Mouse (Mus musculus) ES-Bruce4 (cell line): ENCODE measurements around the gene Cyp26b1.

Source experiments
- CTCF ChIP-seq: IDR thresholded peaks from one replicate; pipeline ENCODE4 v1.8.1; 2011; ENCODE audit warnings: low read depth, low read length
- EP300 ChIP-seq: IDR thresholded peaks from 2 replicates; pipeline ENCODE4 v1.6.1; 2011; ENCODE audit warnings: low read depth, low read length; ENCODE audit not compliant: insufficient read depth
- POLR2A ChIP-seq: IDR thresholded peaks from one replicate; pipeline ENCODE4 v1.8.1; 2011; ENCODE audit warnings: low read length; ENCODE audit not compliant: insufficient read depth

DNA sequence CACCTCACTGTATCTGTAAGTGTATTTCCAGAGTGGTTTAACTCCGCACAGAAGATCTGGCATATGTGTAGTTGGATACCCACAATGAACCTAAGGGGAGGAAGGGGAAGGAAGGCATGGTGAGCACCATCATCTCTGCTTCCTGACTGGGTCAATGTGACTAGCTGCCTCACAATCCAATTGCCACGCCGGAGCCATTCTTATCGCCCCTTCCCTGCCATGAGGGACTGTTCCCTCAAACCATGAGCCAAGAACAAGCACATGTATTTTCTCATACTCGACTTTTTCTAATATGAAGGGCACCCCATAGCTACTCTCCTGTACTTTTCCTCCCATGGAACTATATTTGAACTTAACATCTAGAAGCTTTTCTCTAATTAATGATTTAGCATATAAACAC lies 35.1 kb upstream of the Cyp26b1 start:
- TF ChIP-seq CTCF (no peak), POLR2A (no peak), EP300 (no peak)
